Comparison of ENCODE assay signal across 8 mouse cellular contexts in genomic region chr6:122801301-122801800, GRCm38 (mm10). TPM values are rescaled to one million over a fixed set of nuclear protein-coding genes. Genes with fewer than 3 reads are reported as not detected.
DNase-seq lines count a peak whose midpoint lies in the region; ATAC-seq and TF ChIP-seq lines count a peak whose summit lies in the region.

Gene Slc2a3, minus strand, starts transcription at chr6:122801640.

- peak within 1 kb of the TSS; percentile 73 for H3K9ac ChIP-seq in heart, embryonic 14.5 days (ENCODE audit: low read length)
- peak within 1 kb of the TSS; percentile 95 for H3K9ac ChIP-seq in liver, embryonic 14.5 days (replicated peaks)
- peak within 1 kb of the TSS; percentile 43 for H3K9ac ChIP-seq in neural tube, embryonic 11.5 days (ENCODE audit: low read length)

- TF ChIP-seq CTCF in E14TG2a.4 (conservative IDR thresholded peaks at IDR 0.05; ENCODE audit: low read length), result no peak
- TF ChIP-seq CTCF in bone marrow macrophage, adult 2 months (IDR thresholded peaks at IDR 0.05; ENCODE audit: low read depth, low read length), result no peak
- no peak for TF ChIP-seq CTCF in liver, embryonic 14.5 days (IDR thresholded peaks at IDR 0.05; ENCODE audit: low read depth)

- DNase-seq in kidney, postnatal 10 days, result peak; percentile 70
- peak in 1 of 3 experiments; percentile 43 for DNase-seq in liver, embryonic 14.5 days (ENCODE audit: low read depth in 3 of 3, low spot score in 3 of 3)
- peak; percentile 66 for DNase-seq in neural tube, embryonic 11.5 days (ENCODE audit: low spot score)
- DNase-seq in thymus, postnatal 10 days (ENCODE audit: low spot score in 2 of 2), result peak; percentile 29 to 33

- no peak for TF ChIP-seq POLR2A in bone marrow macrophage, adult 2 months (IDR thresholded peaks at IDR 0.05; ENCODE audit: borderline replicate concordance, low read depth, low read length)

- peak within 1 kb of the TSS; percentile 96 for H3K27ac ChIP-seq in bone marrow macrophage, adult 2 months (ENCODE audit: insufficient read depth, low read depth, low read length)
- H3K27ac ChIP-seq in heart, embryonic 14.5 days (replicated peaks in 1 of 2; ENCODE audit: control insufficient read depth in 1 of 2, insufficient read depth in 1 of 2, low read depth in 2 of 2, low read length in 2 of 2), result peak within 1 kb of the TSS; percentile 21 to 33; a peak in 3 of 4 replicates
- peak within 1 kb of the TSS; percentile 78 for H3K27ac ChIP-seq in liver, embryonic 14.5 days
- no peak within 1 kb of the TSS for H3K27ac ChIP-seq in neural tube, embryonic 11.5 days (ENCODE audit: low read depth, low read length)

- ATAC-seq in erythroid progenitor cell, adult 5-6 weeks (replicated peaks; ENCODE audit: low FRiP score, poor library complexity, severe bottlenecking), result peak; percentile 76
- peak; percentile 69 for ATAC-seq in heart, embryonic 14.5 days (ENCODE audit: insufficient number of reproducible peaks, insufficient read depth, low FRiP score, low read depth)
- peak; percentile 84 for ATAC-seq in liver, embryonic 14.5 days (ENCODE audit: insufficient read depth)
- peak; percentile 82 for ATAC-seq in neural tube, embryonic 11.5 days (ENCODE audit: insufficient read depth, low FRiP score, low TSS enrichment)

- TF ChIP-seq EP300 in liver, embryonic 14.5 days (IDR thresholded peaks at IDR 0.05; ENCODE audit: low read depth), result no peak

- H3K9me3 ChIP-seq in E14TG2a.4 (ENCODE audit: low read length), result no peaks in the 10 kb centered on the region
- H3K9me3 ChIP-seq in heart, embryonic 14.5 days (ENCODE audit: control insufficient read depth, low read length), result no peaks in the 10 kb centered on the region
- H3K9me3 ChIP-seq in liver, embryonic 14.5 days (ENCODE audit: control insufficient read depth, low read length), result no peaks in the 10 kb centered on the region
- no peaks in the 10 kb centered on the region for H3K9me3 ChIP-seq in neural tube, embryonic 11.5 days (ENCODE audit: control insufficient read depth, low read length)

- H3K4me3 ChIP-seq in E14TG2a.4 (replicated peaks; ENCODE audit: low read length), result peak within 1 kb of the TSS; percentile 82
- H3K4me3 ChIP-seq in bone marrow macrophage, adult 2 months (ENCODE audit: insufficient read depth, low read length), result peak within 1 kb of the TSS; percentile 67
- H3K4me3 ChIP-seq in heart, embryonic 14.5 days (ENCODE audit: control insufficient read depth in 1 of 2, insufficient read depth in 1 of 2, low read depth in 1 of 2, low read length in 2 of 2), result peak within 1 kb of the TSS; percentile 65 to 66
- H3K4me3 ChIP-seq in liver, embryonic 14.5 days (ENCODE audit: insufficient read depth in 1 of 2, low read depth in 2 of 2, low read length in 2 of 2), result peak within 1 kb of the TSS; percentile 61 to 81
- H3K4me3 ChIP-seq in neural tube, embryonic 11.5 days (ENCODE audit: low read depth, low read length), result peak within 1 kb of the TSS; percentile 50

- peaks cover 37% of the 10 kb centered on the region for H3K4me1 ChIP-seq in E14TG2a.4 (replicated peaks; ENCODE audit: low read depth, low read length)
- H3K4me1 ChIP-seq in bone marrow macrophage, adult 2 months (ENCODE audit: control insufficient read depth, insufficient read depth, low read length), result peaks cover 13% of the 10 kb centered on the region
- H3K4me1 ChIP-seq in heart, embryonic 14.5 days (ENCODE audit: control insufficient read depth in 2 of 2, insufficient read depth in 2 of 2, low read length in 2 of 2), result peaks cover 7 to 8% of the 10 kb centered on the region in 2 experiments
- H3K4me1 ChIP-seq in liver, embryonic 14.5 days (replicated peaks; ENCODE audit: control insufficient read depth in 2 of 2, insufficient read depth in 2 of 2, low read length in 1 of 2), result peaks cover 8 to 18% of the 10 kb centered on the region in 2 experiments
- H3K4me1 ChIP-seq in neural tube, embryonic 11.5 days (ENCODE audit: control insufficient read depth, insufficient read depth, low read length), result 0 out of 2 replicates have a peak, but pooled peaks cover 2% of the 10 kb centered on the region

- under 1% methylated on average over 44 of the region's 46 CpGs for WGBS in heart, embryonic 14.5 days
- under 1% methylated on average over 43 of the region's 46 CpGs for WGBS in liver, embryonic 14.5 days (ENCODE audit: insufficient replicate concordance)
- under 1% methylated on average over 46 of the region's 46 CpGs for WGBS in neural tube, embryonic 11.5 days

- peaks cover 7% of the 10 kb centered on the region; the same call in 1 of the 2 replicates for H3K27me3 ChIP-seq in E14TG2a.4 (ENCODE audit: insufficient read depth, low read length)
- H3K27me3 ChIP-seq in heart, embryonic 14.5 days (ENCODE audit: control insufficient read depth, insufficient read depth, low read length), result no peaks in the 10 kb centered on the region
- no peaks in the 10 kb centered on the region for H3K27me3 ChIP-seq in liver, embryonic 14.5 days (ENCODE audit: control insufficient read depth, insufficient read depth, low read length)
- 0 out of 2 replicates have a peak, but pooled peaks cover 11% of the 10 kb centered on the region for H3K27me3 ChIP-seq in neural tube, embryonic 11.5 days (ENCODE audit: control insufficient read depth, insufficient read depth, low read length)

- H3K36me3 ChIP-seq in E14TG2a.4 (ENCODE audit: insufficient read depth, low read length), result peaks cover 13% of the 10 kb centered on the region
- no peaks in the 10 kb centered on the region for H3K36me3 ChIP-seq in heart, embryonic 14.5 days (ENCODE audit: control insufficient read depth, insufficient read depth, low read length)
- no peaks in the 10 kb centered on the region for H3K36me3 ChIP-seq in liver, embryonic 14.5 days (replicated peaks; ENCODE audit: control insufficient read depth, insufficient read depth, low read depth)
- no peaks in the 10 kb centered on the region for H3K36me3 ChIP-seq in neural tube, embryonic 11.5 days (ENCODE audit: control insufficient read depth, insufficient read depth, low read length)

- peak within 1 kb of the TSS; percentile 100 for H3K4me2 ChIP-seq in heart, embryonic 14.5 days (ENCODE audit: low read length)
- H3K4me2 ChIP-seq in liver, embryonic 14.5 days (ENCODE audit: low read depth), result peak within 1 kb of the TSS; percentile 96
- peak within 1 kb of the TSS; percentile 65 for H3K4me2 ChIP-seq in neural tube, embryonic 11.5 days (ENCODE audit: low read depth)

RNA-seq across cellular contexts. Expression of gene Slc2a3, which starts in this region (rescaled TPM):
- polyA plus RNA-seq in bone marrow macrophage, adult 2 months (2012; ENCODE audit: insufficient read depth, insufficient read length, missing spikeins), result 5.8 and 6.4 TPM in 2 replicates
- total RNA-seq in erythroid progenitor cell, adult 5-6 weeks (2015; ENCODE audit: low replicate concordance), result 9.4 and 13.4 TPM in 2 replicates
- total RNA-seq in erythroid progenitor cell, adult 5-6 weeks (2017; ENCODE audit: low replicate concordance), result 9.4 and 10.8 TPM in 2 replicates
- 10.3 and 10.7 TPM in 2 replicates for polyA plus RNA-seq in heart, embryonic 14.5 days (2014; fragmentation: Nextera tagmentation; extraction: Ambion mirVana)
- 8.7 and 9.6 TPM in 2 replicates for polyA plus RNA-seq in liver, embryonic 14.5 days (2012; rRNA removed)
- polyA plus RNA-seq in liver, embryonic 14.5 days (2014; fragmentation: Nextera tagmentation; extraction: Ambion mirVana), result 13.9 and 16.0 TPM in 2 replicates
- 31.1 and 39.5 TPM in 2 replicates for polyA plus RNA-seq in neural tube, embryonic 11.5 days (2014; fragmentation: Nextera tagmentation; extraction: Ambion mirVana)

Comparison
In these comparisons a context has a peak if more than half of its experiments do, and no peak if none do; other contexts are left out.
1. H3K9ac ChIP-seq: peak in every context shown above with its lines; median percentile 95 in liver, embryonic 14.5 days; 73 in heart, embryonic 14.5 days; 43 in neural tube, embryonic 11.5 days.